Mouse (Mus musculus) fibroblast of lung, adult 2 months (primary cell): ENCODE measurements around the gene Vasn.

Experiments used
- DNase-seq: peaks from one replicate; pipeline ENCODE4 v3.0.0-alpha.2; 2011; ENCODE audit warnings: low read depth

Gene Vasn

GRCm38 (mm10) chr16:4639831-4640237 lies at the start of gene Vasn, which contains the start of gene Dnaja3:
Gene Vasn, plus strand, starts transcription at chr16:4639941.
Gene Dnaja3, plus strand, starts transcription at chr16:4639989.
- DNase-seq = peak; percentile 89

- no peak for DNase-seq
These were observed 49.5 kb upstream of the Vasn start for GRCm38 (mm10) chr16:4590236-4590635.

- no peak for DNase-seq
These were observed 46.5 kb upstream of the Vasn start for GRCm38 (mm10) chr16:4592909-4593875.

GRCm38 (mm10) chr16:4593971-4594813 lies 45.5 kb upstream of the Vasn start, which contains the start of gene Glis2:
Gene Glis2, plus strand, starts transcription at chr16:4594713.
- no peak for DNase-seq

- DNase-seq = no peak
These were observed 44.8 kb upstream of the Vasn start for GRCm38 (mm10) chr16:4594814-4595526.

GRCm38 (mm10) chr16:4595527-4595963 lies 44.2 kb upstream of the Vasn start:
- no peak for DNase-seq

- no peak for DNase-seq
These were observed 43.5 kb upstream of the Vasn start for GRCm38 (mm10) chr16:4596141-4596728.

- no peak for DNase-seq
These were observed 42.9 kb upstream of the Vasn start for GRCm38 (mm10) chr16:4596836-4597235.

- DNase-seq = no peak
These were observed 42.4 kb upstream of the Vasn start for GRCm38 (mm10) chr16:4597296-4597695.

- no peak for DNase-seq
These were observed 41.7 kb upstream of the Vasn start for GRCm38 (mm10) chr16:4598041-4598440.

GRCm38 (mm10) chr16:4598891-4599543 lies 40.7 kb upstream of the Vasn start:
- no peak for DNase-seq

- DNase-seq = no peak
These were observed 40.1 kb upstream of the Vasn start for GRCm38 (mm10) chr16:4599616-4600015.

- no peak for DNase-seq
These were observed 38.9 kb upstream of the Vasn start for GRCm38 (mm10) chr16:4600701-4601310.

- DNase-seq = no peak
These were observed 37.6 kb upstream of the Vasn start for GRCm38 (mm10) chr16:4602189-4602588.

GRCm38 (mm10) chr16:4602766-4603452 lies 36.8 kb upstream of the Vasn start:
- DNase-seq = no peak

GRCm38 (mm10) chr16:4603453-4603837 lies 36.3 kb upstream of the Vasn start:
- DNase-seq = no peak

- DNase-seq = no peak
These were observed 35.4 kb upstream of the Vasn start for GRCm38 (mm10) chr16:4604293-4604837.

GRCm38 (mm10) chr16:4605514-4606131 lies 34.1 kb upstream of the Vasn start:
- no peak for DNase-seq

GRCm38 (mm10) chr16:4606431-4607084 lies 33.2 kb upstream of the Vasn start:
- DNase-seq = no peak
